Mouse (Mus musculus) cerebellum, adult (tissue): Measurements from ENCODE around the gene Spata13.
A peak's percentile ranks its signal among the peaks of the same experiment; 100 is the strongest.

ENCODE experiments used
- ATAC-seq: cut with Nextera tagmentation; 2 replicates; pipeline ENCODE4 v1.9.2; 2017; ENCODE audit warnings: mild to moderate bottlenecking, moderate library complexity, mixed read lengths; ENCODE audit not compliant: insufficient number of reproducible peaks, low FRiP score, low TSS enrichment

The Spata13 gene

GRCm38 (mm10) chr14:60633961-60634864 lies at the start of gene Spata13:
Gene Spata13 (plus strand): TSS chr14:60634001.
- peak; percentile 83 for ATAC-seq

DNA sequence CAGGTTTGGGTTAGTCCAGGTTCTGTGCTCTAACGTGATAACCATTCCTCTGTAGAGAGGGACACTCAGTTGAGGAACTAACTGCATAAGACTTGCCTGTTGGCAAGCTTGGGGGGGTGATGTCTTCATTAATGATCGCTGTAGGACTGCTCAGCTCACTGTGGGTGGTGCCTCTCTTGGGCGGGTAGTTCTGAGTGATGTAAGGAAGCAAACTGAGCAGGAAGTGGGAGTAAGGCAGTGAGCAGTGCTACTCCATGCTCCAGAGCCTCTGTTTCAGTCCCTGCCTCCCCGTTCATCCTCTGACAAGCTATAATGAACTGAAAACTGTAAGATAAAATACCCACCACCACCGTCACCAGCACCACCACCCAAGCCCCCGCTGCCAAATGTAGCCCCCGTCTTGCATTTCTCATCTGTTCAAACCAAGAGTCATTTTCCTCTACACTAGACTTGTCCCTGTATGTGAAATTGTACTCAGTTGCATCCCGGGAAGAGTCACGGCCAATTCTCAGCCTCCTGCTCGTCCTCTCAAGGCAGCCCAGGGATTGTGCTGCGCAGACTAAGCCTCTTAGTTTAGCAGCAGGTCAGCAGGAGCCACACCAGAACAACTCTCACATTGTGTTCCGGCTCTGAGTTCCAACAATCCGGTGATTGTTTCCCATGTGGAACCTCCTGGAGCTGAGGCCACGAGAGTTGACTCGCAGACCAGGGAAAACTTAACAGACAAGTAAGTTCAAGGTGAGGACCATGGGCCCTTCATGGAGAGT lies 46.9 kb upstream of the Spata13 start:
- ATAC-seq, result no peak

GRCm38 (mm10) chr14:60589001-60589400 lies 44.8 kb upstream of the Spata13 start:
- no peak for ATAC-seq

DNA sequence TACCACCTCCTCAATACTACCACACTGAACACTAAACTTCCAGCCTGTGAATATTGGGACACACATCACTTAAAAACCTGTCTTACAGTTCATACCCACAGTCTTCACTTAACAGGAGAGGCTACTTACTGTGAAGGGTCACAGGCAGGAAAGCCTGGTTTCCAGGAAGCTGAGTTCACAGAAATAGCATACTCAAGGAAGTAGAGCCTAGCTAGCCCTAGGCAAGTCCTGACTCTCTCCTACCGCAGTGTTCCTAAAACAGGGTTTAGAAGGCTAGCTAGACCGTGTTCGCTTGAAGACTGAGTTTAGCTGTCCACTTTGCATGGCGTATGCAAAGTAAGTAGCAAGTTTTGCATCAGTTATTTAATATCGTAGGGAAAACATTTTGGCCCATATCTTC lies 41.5 kb upstream of the Spata13 start:
- no peak for ATAC-seq

DNA sequence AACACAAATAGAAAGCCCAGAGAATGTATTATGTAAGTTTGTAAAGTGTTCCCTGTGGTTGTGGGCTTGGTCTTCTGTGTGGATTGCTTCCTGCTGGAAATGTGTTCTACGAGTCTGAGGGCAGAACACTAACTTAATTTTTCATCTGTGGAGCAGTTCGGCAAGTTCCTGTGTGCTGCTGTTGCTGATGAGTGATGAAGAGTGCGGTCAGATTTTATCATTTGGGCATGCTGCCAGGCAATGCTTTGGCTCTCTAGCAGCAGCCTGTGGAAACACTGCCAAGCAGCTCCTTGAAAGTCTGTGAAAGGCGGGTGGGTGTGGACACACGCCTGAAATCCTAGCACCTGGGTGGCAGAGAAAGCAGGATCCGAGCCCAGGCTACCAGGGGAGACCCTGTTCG lies 41.0 kb upstream of the Spata13 start:
- no peak for ATAC-seq

DNA sequence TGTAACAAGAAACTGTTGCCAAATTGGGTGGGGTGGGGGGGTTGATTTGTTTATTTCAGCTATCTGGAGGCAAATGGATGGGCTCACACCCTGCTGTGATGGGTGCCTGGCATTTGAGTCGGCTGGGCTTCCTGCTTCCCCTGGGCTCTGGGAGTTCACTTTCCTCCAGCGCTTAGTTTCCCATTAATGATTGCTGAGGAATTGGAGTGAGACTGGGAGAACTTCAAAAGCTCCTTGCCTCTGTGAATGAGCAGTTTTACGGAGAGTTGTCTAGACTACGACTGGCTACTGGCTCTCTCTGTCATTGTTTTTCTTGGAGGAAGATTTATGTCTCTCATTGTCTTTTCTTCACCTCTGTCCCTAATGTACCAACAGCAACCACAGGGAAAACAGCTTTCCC lies 36.2 kb upstream of the Spata13 start:
- no peak for ATAC-seq

- ATAC-seq, result no peak
Measured at GRCm38 (mm10) chr14:60599044-60599443, 34.8 kb upstream of the Spata13 start.

DNA sequence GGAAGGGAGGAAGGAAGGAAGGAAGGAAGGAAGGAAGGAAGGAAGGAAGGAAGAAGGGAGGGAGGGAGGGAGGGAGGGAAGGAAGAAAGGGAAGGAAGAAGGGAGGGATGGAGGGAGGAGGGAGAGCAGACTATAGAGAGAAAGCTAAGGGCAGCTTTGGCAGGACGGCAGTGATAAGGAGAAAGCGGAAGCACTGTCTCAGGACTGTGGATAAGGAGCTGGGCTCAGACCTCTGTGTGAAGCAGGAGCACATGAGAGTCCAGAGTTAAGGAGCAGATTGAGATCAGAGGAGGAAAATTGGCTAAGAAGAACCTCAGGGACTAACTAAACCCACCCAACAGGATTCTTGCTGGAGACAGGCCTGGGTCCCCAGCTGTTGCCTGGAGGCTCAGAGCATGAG lies 28.2 kb upstream of the Spata13 start:
- no peak for ATAC-seq

- no peak for ATAC-seq
Measured at GRCm38 (mm10) chr14:60606194-60606593, 27.6 kb upstream of the Spata13 start.

DNA sequence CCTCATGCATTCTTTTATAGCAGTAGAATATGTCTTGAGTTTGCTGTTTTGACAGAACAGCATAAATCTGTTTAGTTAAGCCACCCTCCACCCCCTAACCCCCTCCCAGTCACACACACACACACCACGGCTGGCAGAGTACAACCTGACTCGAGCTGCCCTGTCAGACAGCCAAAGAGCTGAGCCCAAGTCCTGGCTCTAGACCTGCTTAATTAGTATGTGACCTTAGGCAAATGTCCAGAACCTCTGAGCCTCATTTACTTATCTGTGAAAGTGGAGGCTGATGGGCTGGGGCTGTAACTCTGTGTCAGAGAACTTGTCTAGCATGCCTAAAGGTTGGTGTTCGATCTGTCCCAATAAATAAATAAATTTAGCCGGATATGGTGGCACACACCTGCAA lies 26.1 kb upstream of the Spata13 start:
- ATAC-seq, result no peak

- no peak for ATAC-seq
Measured at GRCm38 (mm10) chr14:60609160-60609559, 24.6 kb upstream of the Spata13 start.

- ATAC-seq, result no peak
Measured at GRCm38 (mm10) chr14:60612671-60613070, 21.1 kb upstream of the Spata13 start.

GRCm38 (mm10) chr14:60621076-60621475 lies 12.7 kb upstream of the Spata13 start:
- no peak for ATAC-seq

DNA sequence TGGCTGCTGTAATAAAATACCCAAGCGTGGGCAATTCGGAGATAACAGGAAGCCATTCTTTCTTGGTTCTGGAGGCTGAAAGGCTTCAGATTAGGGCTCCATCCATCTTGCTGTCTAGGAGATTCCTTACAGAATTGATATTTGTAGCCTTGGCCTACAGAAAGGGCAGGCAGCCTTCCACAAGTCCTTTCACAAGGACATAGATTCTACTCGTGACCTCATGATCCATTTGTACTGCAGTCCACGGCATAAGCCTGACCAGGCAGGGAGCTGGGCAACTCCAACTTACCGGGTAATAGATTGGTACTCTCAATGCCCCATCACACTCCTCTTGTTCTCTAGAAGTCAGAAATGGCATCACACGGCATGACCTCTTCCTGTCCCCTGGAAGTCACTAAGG lies 8.3 kb upstream of the Spata13 start:
- ATAC-seq, result no peak

DNA sequence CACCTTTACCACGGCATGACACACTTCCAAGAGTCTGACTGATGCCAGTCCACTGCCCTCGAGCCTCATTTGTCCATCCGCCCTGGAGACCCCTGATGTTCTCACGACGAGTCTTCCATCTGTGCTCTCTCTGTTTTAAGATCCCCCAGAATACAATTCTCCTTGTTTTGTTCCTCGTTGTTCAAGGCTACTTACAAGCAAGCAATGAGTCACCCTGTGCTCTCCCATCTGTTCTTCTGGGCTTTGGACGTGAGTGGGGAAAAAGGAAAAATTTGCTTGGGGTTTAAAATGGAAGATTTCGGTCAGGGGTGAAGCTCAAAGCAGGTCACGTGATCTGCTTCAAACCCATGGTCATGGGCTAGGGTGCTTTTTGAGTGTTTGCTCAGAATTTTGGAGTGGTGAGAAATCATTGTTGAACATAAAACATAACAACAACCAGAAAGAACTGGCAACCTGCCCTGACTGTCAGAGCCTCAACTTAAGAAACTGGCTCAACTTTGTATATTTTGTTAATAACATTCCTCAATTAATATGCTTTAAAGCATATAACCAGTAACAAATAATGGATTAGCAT lies 3.8 kb upstream of the Spata13 start:
- ATAC-seq, result no peak

DNA sequence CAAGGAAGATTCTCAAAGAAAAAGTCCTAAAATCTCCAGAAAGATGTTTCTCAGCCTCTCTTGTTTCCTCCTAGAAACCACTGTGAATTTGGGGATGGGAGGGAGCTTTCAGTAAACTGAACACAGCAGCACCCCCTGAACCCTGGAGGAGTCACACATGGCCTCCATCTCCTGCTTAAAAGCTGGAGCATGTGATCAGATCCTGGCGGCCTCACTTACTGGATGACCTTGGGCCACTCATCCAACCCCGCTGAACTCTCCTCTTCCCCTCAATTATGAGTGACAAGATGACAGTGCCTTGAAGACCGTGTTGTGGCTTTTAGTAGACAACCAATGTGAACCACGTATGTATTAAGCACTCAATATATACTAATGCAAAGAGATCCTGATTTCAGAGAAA lies 2.8 kb upstream of the Spata13 start:
- no peak for ATAC-seq

DNA sequence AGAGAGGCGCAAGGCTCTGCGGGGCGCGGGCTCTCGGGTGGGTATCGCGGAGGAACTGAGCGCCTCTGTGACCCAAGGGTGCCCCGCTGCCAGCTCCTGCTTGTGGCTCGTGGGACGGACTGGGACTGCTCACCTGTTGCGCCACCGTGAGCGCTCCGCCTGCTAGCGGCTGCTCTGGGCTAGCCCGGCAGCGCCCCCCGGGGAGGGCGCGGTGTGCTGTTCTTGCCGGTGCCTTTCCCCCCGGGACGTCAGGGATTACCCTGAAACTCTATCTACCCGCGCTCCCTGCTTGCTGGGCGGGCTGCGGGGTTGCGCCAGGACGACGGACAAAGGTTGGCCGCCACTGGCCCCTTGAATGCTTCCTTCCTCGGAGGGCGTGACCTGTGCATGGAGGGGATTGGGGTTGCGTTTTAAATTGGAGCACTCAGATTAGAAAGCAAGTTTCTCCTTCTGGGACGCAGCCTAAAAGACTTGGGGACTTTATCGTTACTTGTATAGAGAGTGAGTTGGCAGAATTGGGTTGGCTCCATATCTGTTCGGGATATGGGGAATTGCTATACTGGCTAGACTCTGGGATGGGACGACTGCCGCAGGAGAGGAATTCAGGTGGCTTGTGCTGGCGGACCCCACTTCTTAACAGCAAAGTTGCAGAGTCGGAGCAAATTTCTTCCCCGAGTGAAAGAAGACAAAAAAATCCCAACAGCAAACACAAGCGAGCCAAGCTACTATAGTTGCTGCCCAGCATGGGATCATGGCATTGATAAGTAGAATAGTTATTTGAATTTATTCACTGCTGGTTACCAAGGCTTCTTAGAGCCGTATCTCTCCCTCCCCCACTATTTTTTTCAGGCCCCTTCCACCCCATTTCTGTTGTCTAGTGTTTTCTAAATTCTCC lies 1.3 kb downstream of the Spata13 start:
- peak; percentile 27; the same call in 1 of the 2 replicates for ATAC-seq

- ATAC-seq, result no peak
Measured at GRCm38 (mm10) chr14:60635911-60636607, 2.3 kb downstream of the Spata13 start.

DNA sequence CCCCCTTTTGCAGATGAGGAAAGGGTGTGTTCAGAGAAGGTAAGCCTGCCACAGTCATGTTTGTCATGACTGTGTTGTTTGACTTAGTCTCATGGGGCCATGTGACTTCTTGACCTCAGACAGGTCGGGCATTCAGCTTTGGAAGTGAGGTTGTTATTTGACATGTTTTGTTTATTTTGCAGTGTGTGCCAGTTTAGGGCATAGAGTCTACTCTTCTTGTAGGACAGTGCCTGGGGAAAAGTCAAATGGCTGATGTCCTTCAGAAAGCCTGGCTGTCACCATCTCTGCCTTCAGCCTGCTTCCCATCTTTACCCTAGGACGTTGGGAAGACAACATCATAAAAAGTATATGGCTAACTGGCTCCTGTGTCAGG lies 2.8 kb downstream of the Spata13 start:
- ATAC-seq, result no peak

- ATAC-seq, result no peak
Measured at GRCm38 (mm10) chr14:60636996-60637395, 3.2 kb downstream of the Spata13 start.
